Mouse (Mus musculus) limb, embryonic 14.5 days (tissue): ENCODE results near the gene Rbfox1. TPM values are rescaled to one million over a fixed set of nuclear protein-coding genes. Genes with fewer than 3 reads are reported as not detected.

Experiments
- ATAC-seq: fragments of 200-750 bp; cut with Nextera tagmentation; 2 replicates; pipeline ENCODE4 v1.8.0; 2017; ENCODE audit warnings: low read depth, moderate number of reproducible peaks, moderate TSS enrichment; ENCODE audit not compliant: low FRiP score
- DNase-seq: peaks from one replicate; pipeline ENCODE4 v3.0.0-alpha.2; 2015; ENCODE audit warnings: low spot score
- H3K27ac ChIP-seq: fragments of 300-500 bp; sonication (generic); replicated peaks from 2 replicates; pipeline ENCODE4 v1.5.1; 2014; ENCODE audit warnings: low read depth, mild to moderate bottlenecking, low read length, moderate library complexity, mixed read lengths
- H3K27me3 ChIP-seq: fragments of 300-500 bp; sonication (generic); 2 replicates; pipeline ENCODE4 v1.6.1; 2014; ENCODE audit warnings: low read length, mixed read lengths; ENCODE audit not compliant: control insufficient read depth, insufficient read depth
- H3K36me3 ChIP-seq: fragments of 300-500 bp; sonication (generic); 2 replicates; pipeline ENCODE4 v1.6.1; 2014; ENCODE audit warnings: mild to moderate bottlenecking, low read length, moderate library complexity, mixed read lengths; ENCODE audit not compliant: control insufficient read depth, insufficient read depth
- H3K4me1 ChIP-seq: fragments of 300-500 bp; sonication (generic); 2 replicates; pipeline ENCODE4 v1.6.1; 2014; ENCODE audit warnings: antibody characterized with exemption, low read length, mixed read lengths; ENCODE audit not compliant: control insufficient read depth, insufficient read depth
- H3K4me2 ChIP-seq: fragments of 300-500 bp; sonication (generic); replicated peaks from 2 replicates; pipeline ENCODE4 v1.6.1; 2014; ENCODE audit warnings: low read depth, mild to moderate bottlenecking, low read length, moderate library complexity; ENCODE audit not compliant: severe bottlenecking
- H3K4me3 ChIP-seq: fragments of 300-500 bp; sonication (generic); replicated peaks from 2 replicates; pipeline ENCODE4 v1.5.1; 2014; ENCODE audit warnings: low read length
- H3K9ac ChIP-seq: fragments of 300-500 bp; sonication (generic); 2 replicates; pipeline ENCODE4 v1.6.1; 2014; ENCODE audit warnings: mild to moderate bottlenecking, low read depth, low read length, moderate library complexity; ENCODE audit not compliant: severe bottlenecking
- H3K9me3 ChIP-seq: fragments of 300-500 bp; sonication (generic); 2 replicates; pipeline ENCODE4 v1.6.1; 2016; ENCODE audit warnings: low read length; ENCODE audit not compliant: control insufficient read depth
- POLR2A ChIP-seq: fragments of 200-500 bp; IDR thresholded peaks from 2 replicates; pipeline ENCODE4 v1.8.0; 2012; ENCODE audit warnings: inconsistent platforms, mild to moderate bottlenecking, moderate library complexity, borderline replicate concordance; ENCODE audit not compliant: insufficient read depth, insufficient read length; ENCODE audit errors: extremely low read depth
- WGBS: fragments of 180-500 bp; shearing (Covaris S2); extraction: QIAGEN DNeasy Blood & Tissue Kit; methylation state at CpG from one replicate; pipeline ENCODE4 v1.1.7; 2014; 5-methylcytosine and 5-hydroxymethylcytosine counted together
- polyA plus RNA-seq, 2 experiments: library from polyadenylated mRNA; depleted of rRNA in 1 of 2; stranded (reverse) in 1 of 2; unstranded in 1 of 2; fragments of >200 nt; fragmentation: Nextera tagmentation in 1 of 2; extraction: Ambion mirVana in 1 of 2; gene quantifications; 2 replicates each; pipeline versions ENCODE4 v1.2.1 to v1.2.3; 2012 to 2014

Gene Rbfox1
- polyA plus RNA-seq, 2 experiments, result 3.8 to 6.0 TPM

GRCm38 (mm10) chr16:6350256-6350655, 465.1 kb downstream of the Rbfox1 start:
- Histone ChIP-seq H3K36me3 (no peaks in the 10 kb centered on the region), H3K27me3 (peaks cover 30% of the 10 kb centered on the region), H3K4me3 (no peak overlapping the region), H3K27ac (no peak overlapping the region), H3K4me1 (no peaks in the 10 kb centered on the region), H3K4me2 (no peak overlapping the region), H3K9me3 (no peaks in the 10 kb centered on the region), H3K9ac (no peak overlapping the region)
- WGBS, result 81% methylated on average over 11 of the region's 11 CpGs
- DNase-seq, result no peak
- TF ChIP-seq POLR2A, result no peak
- ATAC-seq, result no peak

- H3K4me1 ChIP-seq, result no peaks in the 10 kb centered on the region
- no peaks in the 10 kb centered on the region for H3K36me3 ChIP-seq
- WGBS, result 77% methylated on average over 5 of the region's 5 CpGs
- peaks cover 25% of the 10 kb centered on the region for H3K27me3 ChIP-seq
- H3K9me3 ChIP-seq, result no peaks in the 10 kb centered on the region
- no peak overlapping the region for H3K4me3 ChIP-seq
- no peak overlapping the region for H3K27ac ChIP-seq
- H3K9ac ChIP-seq, result no peak overlapping the region
- ATAC-seq (no peak), DNase-seq (no peak)
- no peak for TF ChIP-seq POLR2A
- H3K4me2 ChIP-seq, result no peak overlapping the region
These were observed 468.0 kb downstream of the Rbfox1 start for GRCm38 (mm10) chr16:6353191-6353590.

- TF ChIP-seq POLR2A, result no peak
- Histone ChIP-seq H3K9ac (no peak overlapping the region), H3K4me3 (no peak overlapping the region), H3K36me3 (no peaks in the 10 kb centered on the region), H3K9me3 (no peaks in the 10 kb centered on the region), H3K4me2 (no peak overlapping the region), H3K4me1 (no peaks in the 10 kb centered on the region), H3K27ac (no peak overlapping the region), H3K27me3 (no peaks in the 10 kb centered on the region)
- ATAC-seq (no peak), DNase-seq (no peak)
- 79% methylated on average over 3 of the region's 3 CpGs for WGBS
These were observed 471.8 kb downstream of the Rbfox1 start for GRCm38 (mm10) chr16:6356931-6357330.

GRCm38 (mm10) chr16:6365793-6366192, 480.6 kb downstream of the Rbfox1 start:
- no peak for ATAC-seq
- Histone ChIP-seq H3K27ac (no peak overlapping the region), H3K9me3 (no peaks in the 10 kb centered on the region), H3K4me3 (no peak overlapping the region), H3K9ac (no peak overlapping the region), H3K27me3 (no peaks in the 10 kb centered on the region), H3K4me1 (no peaks in the 10 kb centered on the region), H3K4me2 (no peak overlapping the region), H3K36me3 (no peaks in the 10 kb centered on the region)
- WGBS, result 84% methylated on average over 2 of the region's 2 CpGs
- DNase-seq, result no peak
- TF ChIP-seq POLR2A, result no peak

- TF ChIP-seq POLR2A, result no peak
- WGBS, result 72% methylated on average over 6 of the region's 6 CpGs
- no peak for ATAC-seq
These were observed 481.5 kb downstream of the Rbfox1 start for GRCm38 (mm10) chr16:6366649-6367048.

GRCm38 (mm10) chr16:6380924-6381323, 495.8 kb downstream of the Rbfox1 start:
- H3K36me3 ChIP-seq, result no peaks in the 10 kb centered on the region
- DNase-seq (no peak), ATAC-seq (no peak)
- H3K9me3 ChIP-seq, result no peaks in the 10 kb centered on the region
- 88% methylated on average over 3 of the region's 3 CpGs for WGBS
- H3K27ac ChIP-seq, result no peak overlapping the region
- TF ChIP-seq POLR2A, result no peak
- no peak overlapping the region for H3K4me2 ChIP-seq
- H3K4me3 ChIP-seq, result no peak overlapping the region
- H3K4me1 ChIP-seq, result no peaks in the 10 kb centered on the region
- H3K9ac ChIP-seq, result no peak overlapping the region
- no peaks in the 10 kb centered on the region for H3K27me3 ChIP-seq

More at GRCm38 (mm10) chr16:6366649-6367048, 481.5 kb downstream of the Rbfox1 start:
- Histone ChIP-seq H3K27ac (no peak overlapping the region), H3K27me3 (no peaks in the 10 kb centered on the region), H3K36me3 (no peaks in the 10 kb centered on the region), H3K9me3 (no peaks in the 10 kb centered on the region), H3K4me3 (no peak overlapping the region), H3K4me1 (no peaks in the 10 kb centered on the region), H3K4me2 (no peak overlapping the region), H3K9ac (no peak overlapping the region)
- DNase-seq, result no peak
